Mouse (Mus musculus): ENCODE measurements around the gene Ikzf1.

The Ikzf1 gene

DNA sequence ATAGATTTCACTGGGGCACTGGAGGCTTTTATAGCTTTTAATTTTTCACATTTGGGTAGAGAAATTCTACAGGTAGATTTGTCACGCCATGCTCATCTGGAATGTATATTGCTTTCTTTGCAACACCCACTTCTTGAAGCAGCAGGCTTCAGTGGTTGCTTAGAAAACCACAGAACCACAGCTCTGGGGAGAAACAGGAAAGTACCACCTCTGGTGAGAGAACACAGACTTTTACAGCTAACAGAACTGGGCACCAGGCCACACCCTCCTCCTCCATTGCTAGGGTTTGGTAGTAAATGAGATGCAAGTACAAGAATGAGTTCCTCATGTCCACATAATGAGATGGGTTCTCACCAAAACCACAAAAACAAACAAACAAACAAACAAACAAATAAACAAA is 81.3 kb downstream of the Ikzf1 start:
- DNase-seq (ENCODE audit: low spot score in 2 of 2): peak in 1 of 2 experiments; percentile 65

DNA sequence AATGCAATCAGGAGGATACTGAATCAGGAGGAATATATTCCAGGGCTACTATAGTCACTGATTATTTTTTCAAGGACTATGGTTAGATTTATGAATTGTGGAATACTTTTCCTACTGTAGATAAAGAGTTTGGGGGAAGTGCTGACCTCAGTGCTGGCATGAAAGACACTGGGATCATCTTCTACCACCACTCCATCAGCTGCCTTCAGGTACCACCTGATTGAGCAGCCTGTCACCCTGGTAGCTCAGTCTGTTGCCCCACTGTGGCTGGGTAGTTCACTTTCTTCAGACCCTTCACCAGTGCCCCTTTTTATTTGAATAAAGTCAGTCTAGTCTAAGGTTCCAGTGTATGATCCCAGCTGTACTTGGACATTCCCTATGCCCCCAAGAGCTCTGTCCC is 81.9 kb downstream of the Ikzf1 start:
- DNase-seq (ENCODE audit: low spot score in 2 of 2): no peak

DNA sequence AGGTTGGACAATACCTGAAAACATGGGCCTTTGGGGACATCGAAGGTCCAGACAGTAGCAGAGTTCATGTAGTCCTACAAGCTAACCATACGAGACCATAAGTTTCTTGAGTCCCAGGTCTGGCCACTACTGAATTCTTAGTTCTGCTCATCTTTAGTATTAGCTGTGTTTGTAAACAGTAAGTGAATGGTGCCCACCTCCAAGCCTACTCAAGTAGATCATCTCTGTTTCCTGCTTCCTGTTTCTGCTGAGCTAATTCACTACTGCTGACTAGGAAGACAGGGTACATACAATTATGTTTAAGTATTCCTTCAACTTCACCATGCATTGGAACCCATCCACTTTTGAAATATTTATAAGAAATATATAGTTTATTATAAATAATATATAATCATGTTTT is 83.3 kb downstream of the Ikzf1 start:
- DNase-seq (ENCODE audit: low spot score in 2 of 2): no peak

DNA sequence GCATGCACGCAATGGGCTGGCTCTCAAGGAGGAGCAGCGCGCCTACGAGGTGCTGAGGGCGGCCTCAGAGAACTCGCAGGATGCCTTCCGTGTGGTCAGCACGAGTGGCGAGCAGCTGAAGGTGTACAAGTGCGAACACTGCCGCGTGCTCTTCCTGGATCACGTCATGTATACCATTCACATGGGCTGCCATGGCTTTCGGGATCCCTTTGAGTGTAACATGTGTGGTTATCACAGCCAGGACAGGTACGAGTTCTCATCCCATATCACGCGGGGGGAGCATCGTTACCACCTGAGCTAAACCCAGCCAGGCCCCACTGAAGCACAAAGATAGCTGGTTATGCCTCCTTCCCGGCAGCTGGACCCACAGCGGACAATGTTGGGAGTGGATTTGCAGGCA is 84.5 kb downstream of the Ikzf1 start:
- no peak for DNase-seq (ENCODE audit: low spot score in 2 of 2)

DNA sequence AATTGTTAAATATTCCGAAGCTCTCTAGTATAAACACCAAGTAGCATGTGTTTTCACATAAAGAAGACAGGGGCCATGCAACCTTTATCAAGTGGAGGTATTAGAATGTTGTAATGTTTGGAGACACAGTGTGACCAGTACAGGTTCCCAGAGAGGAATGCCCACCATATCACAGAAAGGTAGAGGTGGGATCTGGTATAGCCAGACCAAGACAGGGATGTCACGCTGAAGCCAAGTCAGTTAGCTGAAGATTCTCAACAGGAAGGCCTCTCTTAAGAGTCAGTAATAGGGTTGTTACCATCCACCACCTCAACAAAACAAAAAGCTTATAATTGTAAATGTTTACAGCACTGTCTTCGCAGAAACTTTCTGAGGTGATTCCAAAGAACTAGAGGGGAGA is 85.9 kb downstream of the Ikzf1 start:
- no peak for DNase-seq (ENCODE audit: low spot score in 2 of 2)

DNA sequence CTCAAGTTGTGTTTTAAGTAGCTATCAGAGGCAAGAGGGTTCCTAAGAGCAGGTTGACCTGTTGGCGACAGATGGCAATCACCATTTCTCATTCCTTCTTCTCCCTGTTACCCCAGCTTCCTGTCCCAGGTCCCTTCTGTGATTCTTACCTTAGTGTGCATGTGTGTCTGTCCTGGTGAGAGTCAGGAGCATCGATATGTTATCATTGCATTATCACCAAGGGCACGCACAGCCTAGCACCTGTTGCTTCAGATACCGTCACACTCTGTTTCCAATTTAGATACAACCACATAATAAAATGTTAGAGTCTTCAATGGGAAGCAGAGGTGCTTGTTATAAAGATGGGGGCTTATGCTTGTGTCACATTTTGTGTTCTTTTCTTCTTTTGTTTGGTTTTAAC is 87.4 kb downstream of the Ikzf1 start:
- DNase-seq (ENCODE audit: low spot score in 2 of 2): no peak

DNA sequence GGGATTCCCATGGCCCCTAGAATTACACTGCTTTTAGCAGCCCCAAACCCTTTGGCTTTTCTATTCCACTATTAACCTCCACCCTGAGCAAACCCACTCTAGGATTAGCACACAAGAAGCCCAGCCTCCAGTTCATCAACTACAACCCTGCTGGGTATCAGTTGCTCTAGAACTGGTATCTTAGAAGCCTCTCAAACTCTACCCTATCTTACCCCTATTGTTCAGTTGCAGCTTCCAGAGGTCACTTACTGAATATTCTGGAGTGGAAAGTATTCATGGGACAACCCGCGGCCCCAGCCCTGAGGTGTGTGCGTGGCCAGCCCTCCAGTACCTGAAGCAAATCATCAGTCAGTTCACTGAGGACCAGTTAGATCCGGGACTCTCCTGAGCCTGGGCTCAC is 89.6 kb downstream of the Ikzf1 start:
- no peak for DNase-seq (ENCODE audit: low spot score in 2 of 2)

DNA sequence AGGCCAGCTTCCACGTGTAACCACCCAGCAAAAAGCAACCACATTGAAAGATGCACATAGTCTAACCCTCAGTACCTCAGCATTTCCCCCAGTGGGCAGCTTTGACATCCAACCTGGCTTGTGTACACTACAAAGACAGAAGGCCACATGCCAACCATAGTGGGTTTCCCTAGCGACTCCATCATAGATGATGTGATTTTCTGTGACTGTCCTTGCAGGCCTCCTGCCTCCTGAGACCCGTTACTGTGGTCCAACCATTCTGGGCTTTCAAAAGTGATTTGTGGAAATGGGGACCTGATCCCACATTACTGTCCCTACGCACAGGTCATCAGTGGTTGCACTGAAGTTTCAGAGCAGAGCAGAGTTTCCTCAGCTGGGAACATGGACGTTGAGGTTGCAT is 90.1 kb downstream of the Ikzf1 start:
- no peak for DNase-seq (ENCODE audit: low spot score in 2 of 2)

DNA sequence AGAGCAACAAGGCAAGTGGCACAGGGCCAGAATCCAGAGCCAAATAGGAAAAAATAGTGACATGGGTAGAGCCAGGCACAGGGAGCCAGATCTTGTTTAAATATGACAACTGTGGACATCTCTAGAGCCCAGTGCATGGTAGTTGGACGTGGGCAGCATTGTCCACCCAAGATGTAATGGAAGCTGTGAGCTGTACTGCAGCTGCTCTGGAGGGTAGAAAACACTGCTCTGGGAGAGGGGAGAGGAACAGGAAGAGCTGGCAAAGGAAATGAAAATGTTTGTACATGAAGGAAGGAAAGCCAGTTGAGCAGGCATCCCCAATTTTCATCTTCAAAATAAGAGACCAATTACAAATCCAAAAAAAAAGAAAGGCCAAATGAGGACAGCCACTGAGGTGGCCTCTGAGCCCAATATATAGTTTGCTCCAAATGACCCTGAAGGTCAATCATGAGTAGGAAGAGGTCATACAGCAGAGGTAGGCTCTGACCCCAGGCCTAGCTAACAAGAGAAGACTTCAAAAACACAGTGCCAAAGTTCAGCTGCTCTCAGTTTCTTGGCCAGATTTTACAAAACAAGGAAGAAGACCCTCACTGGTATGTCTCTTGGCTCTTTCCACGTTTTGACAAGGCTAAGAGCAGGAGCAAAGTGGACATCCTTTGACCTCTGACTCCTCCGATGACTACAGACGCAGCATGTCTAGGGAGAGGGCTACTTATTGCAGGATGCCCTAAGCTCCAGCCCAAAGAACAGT is 91.4 kb downstream of the Ikzf1 start:
- no peak for DNase-seq (ENCODE audit: low spot score in 2 of 2)

DNA sequence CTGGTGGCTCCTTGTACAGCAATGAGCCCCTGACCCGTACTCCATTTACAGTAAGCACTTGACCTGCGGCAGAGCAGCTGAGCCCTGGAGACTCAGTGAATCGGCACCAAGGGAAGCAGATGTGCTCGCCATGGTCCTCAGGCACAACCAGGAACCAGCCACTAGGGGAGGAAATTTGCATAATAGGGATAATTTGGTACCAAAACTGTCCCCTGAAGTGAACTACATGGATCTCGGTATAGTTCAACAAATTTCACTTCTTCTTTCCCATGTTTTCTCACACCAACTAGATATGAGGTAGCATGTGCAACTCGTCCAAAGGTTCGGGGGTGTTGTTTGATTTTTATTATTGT is 92.0 kb downstream of the Ikzf1 start:
- DNase-seq (ENCODE audit: low spot score in 2 of 2): peak in 1 of 2 experiments; percentile 54

DNA sequence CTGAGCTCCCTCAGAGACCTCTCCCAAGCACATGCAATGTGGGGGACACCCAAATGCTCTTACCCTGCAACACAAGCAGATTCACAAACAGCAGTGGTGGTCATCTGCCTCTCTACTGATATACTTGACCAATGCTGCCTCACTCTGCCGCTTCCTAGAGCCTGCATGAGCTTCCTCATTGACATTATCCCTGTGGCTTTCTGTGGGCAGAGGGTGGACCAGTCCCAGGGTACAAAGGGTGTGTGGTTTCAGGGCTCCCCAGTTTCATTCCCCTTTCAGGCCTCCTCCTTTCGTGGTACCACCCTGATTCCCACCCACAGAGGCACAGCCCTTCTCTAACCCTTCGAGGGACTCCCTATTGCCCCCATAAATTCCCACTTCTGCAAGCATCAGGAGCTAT is 92.4 kb downstream of the Ikzf1 start:
- DNase-seq (ENCODE audit: low spot score in 2 of 2): no peak

DNA sequence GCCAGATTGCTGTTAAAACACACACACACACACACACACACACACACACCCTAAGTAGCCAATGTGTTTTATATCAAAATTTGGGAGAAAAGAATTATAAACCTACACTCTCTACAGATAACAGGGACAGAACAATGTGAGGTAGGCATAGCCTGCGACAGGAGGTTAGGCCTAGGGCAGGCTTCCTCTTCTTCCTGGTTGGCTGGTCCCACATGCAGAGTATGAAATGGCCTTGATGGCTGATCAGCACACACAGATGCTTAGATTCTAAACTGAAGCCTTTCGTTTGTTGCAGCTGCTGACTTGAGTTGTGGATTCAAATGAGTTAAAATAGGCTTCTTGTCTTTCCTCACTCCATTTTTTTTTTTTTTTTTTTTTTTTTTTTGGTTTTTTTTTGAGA is 93.0 kb downstream of the Ikzf1 start:
- no peak for DNase-seq (ENCODE audit: low spot score in 2 of 2)

DNA sequence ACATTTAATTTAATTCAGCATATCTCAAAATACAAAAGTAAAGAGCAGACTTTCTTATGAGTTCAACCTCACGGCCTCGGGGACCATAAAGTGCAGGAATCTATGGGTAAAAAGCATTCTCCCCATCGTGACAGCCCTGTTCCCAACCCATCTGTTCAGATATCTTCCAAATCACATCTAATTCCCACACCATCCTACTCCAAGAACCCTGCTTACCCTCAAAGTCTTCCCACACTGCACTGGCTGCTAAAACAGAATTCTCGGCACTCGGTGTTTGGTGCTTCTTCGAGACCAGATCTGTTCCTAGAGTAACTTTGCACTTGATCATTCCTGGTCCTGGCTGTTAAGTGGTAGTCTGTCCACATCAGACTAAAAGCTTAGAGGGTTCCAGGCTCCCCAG is 93.5 kb downstream of the Ikzf1 start:
- DNase-seq (ENCODE audit: low spot score in 2 of 2): no peak

DNA sequence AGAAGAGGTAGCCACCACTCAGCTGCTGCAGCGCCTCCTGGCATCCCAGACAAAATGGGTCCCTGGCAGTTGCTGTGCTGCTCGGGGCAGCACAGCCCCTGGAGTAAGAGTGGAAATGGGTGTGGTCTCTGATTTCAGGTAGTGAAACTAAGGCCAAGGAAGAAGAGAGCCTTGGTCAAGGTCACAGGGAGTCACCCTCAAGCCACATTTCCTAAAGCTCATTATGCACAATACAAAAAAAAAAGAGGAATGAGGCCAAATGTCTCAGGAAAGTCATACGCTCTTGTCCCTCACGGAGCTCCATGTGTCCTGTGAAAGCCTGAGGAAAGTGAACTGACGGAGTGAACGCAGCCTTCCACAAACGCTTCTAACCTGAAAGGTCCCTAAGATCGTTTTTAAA is 96.9 kb downstream of the Ikzf1 start:
- no peak for DNase-seq (ENCODE audit: low spot score in 2 of 2)

DNA sequence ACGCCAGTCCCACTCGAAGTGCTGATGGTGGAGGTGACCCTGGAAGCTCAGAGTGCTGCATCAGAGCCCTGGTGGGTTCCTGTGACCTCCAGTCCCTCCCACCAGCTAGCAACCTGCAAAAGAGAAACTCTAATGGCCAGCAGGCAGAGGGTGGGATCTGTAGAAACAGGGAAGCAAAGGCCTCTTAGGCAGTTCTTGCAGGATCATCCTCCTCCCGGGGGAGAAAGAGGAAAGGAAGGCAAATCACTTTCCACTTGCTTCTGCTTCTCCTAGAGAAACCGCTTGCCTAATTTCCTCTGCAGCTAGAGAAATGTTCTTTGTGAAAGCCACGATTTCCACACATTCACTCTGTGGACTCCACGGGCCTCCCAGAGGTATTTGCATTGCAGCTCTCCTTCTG is 100.7 kb downstream of the Ikzf1 start:
- DNase-seq (ENCODE audit: low spot score in 2 of 2): no peak

DNA sequence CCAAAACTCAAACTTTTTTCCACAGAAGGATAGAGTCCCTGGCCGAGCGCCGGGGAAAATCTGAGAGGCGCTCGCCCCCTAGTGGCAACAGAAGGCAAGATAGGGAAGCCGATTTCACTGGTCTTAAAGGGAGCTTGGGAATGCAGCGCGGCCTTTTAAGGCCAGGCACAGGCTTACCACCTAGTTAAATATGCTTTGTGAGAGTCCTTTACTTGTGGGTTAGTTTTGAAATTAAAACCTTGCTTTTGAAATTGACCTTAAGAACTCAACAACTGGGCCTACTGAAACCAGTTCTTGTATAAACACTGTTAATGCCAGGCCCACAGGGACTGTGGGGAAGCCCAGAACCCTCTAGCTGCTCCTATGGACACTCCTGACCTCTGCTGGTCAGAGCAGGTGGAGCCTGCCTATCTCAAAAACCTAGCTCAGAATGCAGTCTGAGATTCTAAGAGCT is 103.7 kb downstream of the Ikzf1 start:
- DNase-seq (ENCODE audit: low spot score in 2 of 2): peak; percentile 65 to 83

DNA sequence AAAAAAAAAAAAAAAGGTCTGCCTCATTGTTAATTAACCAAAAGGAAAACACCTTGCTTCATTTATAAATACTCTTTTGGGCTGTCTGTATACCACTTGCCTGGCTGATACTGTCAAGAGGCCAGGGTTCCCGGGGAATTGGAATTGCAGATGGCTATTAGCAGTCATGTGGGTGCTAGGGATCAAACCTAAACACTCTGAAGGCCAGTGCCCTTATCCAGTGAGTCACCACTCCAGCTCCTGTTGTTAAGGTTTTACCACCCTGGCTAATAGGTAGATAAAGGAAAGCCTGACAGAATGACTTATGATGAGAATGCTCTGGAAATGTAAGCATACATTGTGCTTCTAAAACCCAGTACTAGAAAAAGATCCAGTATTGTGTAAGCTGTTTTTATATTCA is 109.8 kb downstream of the Ikzf1 start:
- no peak for DNase-seq (ENCODE audit: low spot score in 2 of 2)

DNA sequence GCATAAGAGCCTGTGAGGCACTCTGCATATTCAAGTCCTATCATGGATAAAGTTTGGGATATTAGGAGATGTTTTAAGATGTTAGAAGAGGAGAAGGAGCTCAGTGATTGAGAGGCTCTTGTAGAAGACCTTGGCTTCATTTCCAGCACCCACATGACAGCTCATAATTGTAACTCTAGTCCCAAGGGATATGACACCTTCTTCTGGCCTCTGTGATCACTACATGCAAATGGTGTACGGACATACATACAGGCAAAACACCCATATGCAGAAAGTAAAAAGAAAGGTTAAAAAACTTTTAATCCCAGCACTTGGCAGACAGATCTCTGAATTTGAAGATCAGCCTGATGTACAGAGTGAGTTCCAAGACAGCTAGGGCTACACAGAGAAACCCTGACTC is 113.9 kb downstream of the Ikzf1 start:
- DNase-seq (ENCODE audit: low spot score in 2 of 2): no peak

DNA sequence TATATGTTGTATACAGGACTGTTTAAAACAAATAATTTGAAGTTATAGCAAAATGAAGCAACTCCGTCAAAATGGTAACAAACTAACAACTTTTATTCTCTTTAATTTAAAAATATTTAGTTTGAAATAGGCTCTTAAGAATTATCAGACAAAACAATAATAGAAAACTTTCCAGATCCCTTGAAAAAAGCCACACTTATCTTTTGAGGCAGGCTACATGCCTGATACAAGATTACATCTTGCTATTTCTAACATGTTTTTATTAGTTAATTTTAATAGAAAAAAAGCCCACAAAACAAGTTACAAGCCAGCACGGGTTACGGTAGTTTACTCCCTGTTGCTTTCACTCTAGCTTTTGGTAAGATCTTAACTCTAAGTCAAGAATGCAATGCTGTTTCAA is 115.5 kb downstream of the Ikzf1 start:
- no peak for DNase-seq (ENCODE audit: low spot score in 2 of 2)

DNA sequence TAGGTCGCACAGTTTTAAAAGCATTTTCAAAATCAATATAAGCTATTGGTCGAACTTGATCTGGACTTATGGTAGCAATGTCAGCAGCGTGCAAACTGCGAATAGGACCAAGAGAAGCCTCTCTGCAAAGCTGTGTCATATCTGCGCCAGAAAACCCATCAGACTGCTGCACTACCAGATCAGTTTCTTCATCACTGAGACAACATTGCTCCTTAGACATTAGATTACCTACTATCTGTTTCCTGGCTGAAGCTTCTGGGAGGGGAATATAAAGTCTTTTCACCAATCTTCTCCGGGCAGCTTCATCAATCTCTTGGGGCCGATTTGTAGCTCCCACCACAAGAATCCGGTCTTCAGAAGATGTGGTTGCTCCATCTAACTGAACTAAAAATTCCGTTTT is 116.3 kb downstream of the Ikzf1 start:
- no peak for DNase-seq (ENCODE audit: low spot score in 2 of 2)

DNA sequence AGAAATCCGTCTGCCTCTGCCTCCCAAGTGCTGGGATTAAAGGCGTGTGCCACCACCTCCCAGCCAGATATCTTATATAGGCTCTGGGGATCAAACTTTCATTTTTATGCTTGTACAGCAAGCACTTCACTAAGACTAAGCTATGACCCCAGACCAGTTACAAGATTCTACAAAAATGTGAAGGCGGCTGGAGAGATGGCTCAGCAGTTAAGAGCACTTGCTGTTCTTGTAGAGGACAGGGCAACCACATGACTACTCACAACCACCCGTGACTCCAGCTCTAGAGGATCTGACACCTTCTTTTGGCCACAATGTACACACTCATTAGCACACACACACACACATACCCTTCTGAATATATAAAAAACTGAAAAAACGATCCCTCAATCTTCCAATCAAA is 119.6 kb downstream of the Ikzf1 start:
- DNase-seq (ENCODE audit: low spot score in 2 of 2): no peak

DNA sequence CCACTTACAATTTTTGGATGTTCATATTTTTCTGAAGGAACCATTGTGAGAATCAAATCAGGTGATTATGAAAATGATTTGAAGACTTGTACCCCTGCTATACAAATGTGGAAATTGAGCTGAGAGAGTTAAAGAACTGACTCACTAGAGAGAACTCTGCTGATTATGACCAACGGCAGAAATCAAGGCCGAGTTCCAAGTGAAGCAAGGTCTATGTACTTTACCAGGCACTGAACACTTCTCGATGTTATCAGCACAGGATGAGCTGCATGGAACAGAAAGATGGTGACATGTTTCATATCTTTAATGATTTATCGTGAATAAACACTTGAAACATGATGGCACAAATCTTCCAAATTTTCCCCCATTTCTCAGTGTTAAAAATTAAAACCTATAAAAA is 121.1 kb downstream of the Ikzf1 start:
- DNase-seq (ENCODE audit: low spot score in 2 of 2): no peak

DNA sequence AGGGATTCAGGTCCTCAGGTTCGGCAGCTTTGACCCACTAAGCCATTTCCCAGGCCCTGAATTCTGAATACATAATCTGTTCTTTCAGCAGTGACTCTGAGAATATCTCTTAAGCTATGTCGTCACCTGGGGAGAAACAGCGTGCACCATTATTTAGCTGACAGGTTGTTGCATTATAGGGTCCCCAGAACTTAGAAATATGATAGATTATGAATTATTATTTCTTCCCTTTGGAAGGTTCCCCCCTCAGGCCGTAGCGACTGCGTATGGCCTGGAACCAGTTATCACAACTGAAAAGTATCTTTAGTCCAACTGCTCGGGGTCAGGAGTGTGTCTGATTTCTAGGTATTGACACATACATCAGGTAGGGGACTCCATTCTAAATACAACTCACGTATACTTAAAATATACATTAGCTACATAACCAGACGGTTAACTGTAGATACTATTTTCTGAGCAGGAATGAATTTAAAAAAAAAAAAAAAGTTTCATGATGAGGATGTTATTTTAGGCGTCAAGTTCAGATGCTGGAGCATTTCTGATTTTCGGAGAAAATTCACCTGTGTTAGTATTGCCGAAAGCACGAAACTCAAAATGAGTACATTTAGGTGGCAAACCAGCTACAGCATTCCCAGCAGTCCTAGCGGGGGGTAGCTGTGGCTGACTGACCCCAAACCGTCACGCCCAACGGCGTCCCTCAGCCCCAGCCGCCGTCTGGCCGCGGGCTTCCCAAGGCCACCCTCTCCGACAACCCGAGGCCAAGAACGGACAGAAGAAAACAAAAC is 123.4 kb downstream of the Ikzf1 start:
- DNase-seq (ENCODE audit: low spot score in 2 of 2): peak in 1 of 2 experiments; percentile 35

Measured in spleen, postnatal 10 days (tissue).